Mouse (Mus musculus): ENCODE measurements at regions not wholly inside any gene's neighbourhood (a gene's known extent, or its start where the extent isn't known, plus 50 kb on each side); places are given as distances from the start of the nearest gene placed in this dataset.

GRCm38 (mm10) chr2:117710173-117710813 lies 367.5 kb upstream of the Rasgrp1 start:
- no peak for TF ChIP-seq POLR2A (IDR thresholded peaks at IDR 0.05; ENCODE audit: low read depth, low read length)
- TF ChIP-seq CTCF (IDR thresholded peaks at IDR 0.05; ENCODE audit: extremely low read depth, insufficient read depth, insufficient read length, insufficient replicate concordance): no peak

All from spleen, adult 2 months (tissue).